Mouse (Mus musculus) embryo, embryonic 10.5 days (tissue): ENCODE data around the gene Tcp11l1.
A peak's percentile ranks its signal among the peaks of the same experiment; 100 is the strongest.

Experiments
- DNase-seq: peaks from one replicate; pipeline ENCODE4 v3.0.0-alpha.2; 2015; ENCODE audit warnings: low spot score

Gene Tcp11l1

GRCm38 (mm10) chr2:104712486-104712809, 479 bp upstream of the Tcp11l1 start:
- DNase-seq: peak; percentile 79

GRCm38 (mm10) chr2:104710670-104711370, 1.1 kb downstream of the Tcp11l1 start:
- peak; percentile 45 for DNase-seq

DNA sequence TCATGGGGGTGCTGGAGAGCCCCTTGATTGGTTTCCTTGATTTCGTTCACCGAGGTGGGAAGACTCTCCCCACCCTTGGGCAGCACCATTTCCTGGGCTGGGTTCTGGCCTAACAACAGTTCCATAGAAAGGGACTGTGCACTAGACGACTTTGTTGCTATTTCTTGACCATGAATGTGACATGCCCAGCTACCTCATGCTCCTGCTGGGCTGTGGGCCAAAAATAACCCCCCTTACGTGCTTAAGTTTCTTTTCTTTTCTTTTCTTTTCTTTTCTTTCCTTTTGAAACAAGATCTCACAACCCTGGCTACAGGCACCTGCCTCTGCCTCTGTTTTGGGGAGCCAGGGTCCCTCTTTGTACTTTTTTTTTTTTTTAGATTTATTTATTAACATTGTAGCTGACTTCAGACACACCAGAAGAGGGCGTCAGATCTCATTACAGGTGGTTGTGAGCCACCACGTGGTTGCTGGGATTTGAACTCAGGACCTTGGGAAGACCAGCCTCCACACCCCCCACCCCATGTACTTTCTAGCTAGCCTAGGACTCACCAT, 2.1 kb downstream of the Tcp11l1 start:
- DNase-seq: no peak

- DNase-seq: no peak
Measured at GRCm38 (mm10) chr2:104704355-104704754, 7.6 kb downstream of the Tcp11l1 start.

GRCm38 (mm10) chr2:104703158-104703557, 8.8 kb downstream of the Tcp11l1 start:
- DNase-seq: no peak

DNA sequence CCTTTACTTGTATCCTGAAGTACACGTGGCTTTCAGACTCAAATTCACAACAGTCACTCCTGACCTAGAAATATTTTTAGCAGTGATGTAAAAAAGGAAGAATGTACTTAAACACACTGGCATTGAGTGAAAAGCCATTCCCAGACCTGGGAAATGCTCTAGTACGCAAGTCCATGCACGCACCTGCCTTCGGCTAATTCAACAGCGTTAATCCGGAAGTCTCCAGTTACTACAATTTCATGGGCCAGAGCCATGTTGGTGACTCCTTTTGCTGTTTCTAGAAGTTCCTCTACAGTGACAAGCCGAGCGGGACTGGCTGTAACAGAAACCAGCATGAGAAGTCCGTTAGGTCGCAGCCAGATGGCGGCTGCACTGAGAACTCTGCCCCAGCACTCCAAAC, 12.3 kb downstream of the Tcp11l1 start:
- no peak for DNase-seq

DNA sequence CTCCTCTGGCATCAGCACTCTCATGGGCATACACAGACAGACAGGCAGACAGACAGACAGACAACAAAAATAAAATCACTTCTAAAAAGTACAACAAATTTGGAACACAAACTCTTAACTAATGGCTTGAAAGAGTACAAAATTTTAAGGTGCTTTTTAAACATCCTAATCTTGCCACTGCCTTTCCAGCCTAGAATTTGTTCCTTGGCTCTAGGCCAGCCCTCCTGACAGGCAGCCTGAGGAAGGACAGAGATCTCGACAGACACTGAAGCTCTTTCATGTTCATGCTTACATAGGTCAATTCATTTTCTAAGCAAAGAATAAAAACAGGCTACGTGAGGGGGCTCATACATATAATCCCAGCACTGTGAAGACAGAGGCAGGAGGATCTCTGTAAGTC, 19.4 kb downstream of the Tcp11l1 start:
- no peak for DNase-seq

DNA sequence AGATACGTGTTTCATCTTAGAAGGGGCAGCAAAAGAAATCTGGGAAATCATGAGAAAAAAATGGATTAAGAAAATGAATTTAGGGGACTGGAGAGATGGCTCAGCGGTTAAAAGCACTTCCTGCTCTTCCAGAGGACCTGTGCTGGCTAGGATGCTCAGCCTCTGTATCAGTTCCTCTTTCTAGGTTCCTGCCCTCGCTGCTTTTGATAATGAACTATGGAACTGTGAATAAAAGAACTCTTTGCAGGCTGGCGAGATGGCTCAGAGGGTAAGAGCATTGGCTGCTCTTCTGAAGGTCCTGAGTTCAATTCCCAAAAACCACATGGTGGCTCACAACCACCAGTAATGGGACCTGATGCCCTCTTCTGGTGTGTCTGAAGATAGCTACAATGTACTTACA, 21.2 kb downstream of the Tcp11l1 start:
- no peak for DNase-seq

DNA sequence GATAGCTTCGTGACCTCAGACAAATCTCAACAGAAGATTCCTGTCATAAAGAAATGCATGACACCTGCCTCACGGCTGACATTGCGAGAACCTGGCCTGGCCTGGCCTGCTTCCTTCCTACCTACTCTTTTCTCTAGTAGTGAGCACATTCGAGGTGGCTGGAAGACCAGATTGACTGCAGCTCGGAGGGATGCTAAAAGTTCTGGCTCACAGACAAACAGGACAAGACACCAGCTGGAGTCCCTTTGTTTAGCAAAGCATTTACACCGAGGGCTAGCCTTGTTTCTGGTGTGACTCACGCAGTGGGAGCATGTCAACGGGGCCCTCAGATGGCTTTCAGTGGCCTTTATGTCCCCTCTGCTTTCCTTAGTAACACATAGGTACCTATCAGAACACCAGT, 23.2 kb downstream of the Tcp11l1 start:
- DNase-seq: no peak

DNA sequence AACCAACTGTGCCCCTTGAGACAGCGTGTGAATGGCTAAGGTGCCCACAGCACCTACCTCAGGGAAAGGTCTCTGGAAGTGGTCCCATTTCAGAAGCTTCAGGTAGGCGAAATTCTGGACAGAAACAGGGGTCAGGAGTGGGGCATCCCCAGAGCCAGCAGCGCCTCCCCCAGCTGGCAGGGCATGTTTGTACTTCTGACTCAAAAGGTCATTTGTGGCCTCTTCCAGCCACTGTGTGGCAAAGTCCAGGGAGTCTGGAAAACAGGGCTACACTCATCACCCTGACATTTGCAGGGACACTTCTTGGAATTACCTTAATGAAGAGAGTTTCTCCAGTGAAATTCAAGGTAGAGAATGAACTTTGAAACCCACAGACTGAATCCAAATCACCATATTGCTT, 23.6 kb downstream of the Tcp11l1 start:
- no peak for DNase-seq

- DNase-seq: no peak
Measured at GRCm38 (mm10) chr2:104687261-104687660, 24.7 kb downstream of the Tcp11l1 start.

DNA sequence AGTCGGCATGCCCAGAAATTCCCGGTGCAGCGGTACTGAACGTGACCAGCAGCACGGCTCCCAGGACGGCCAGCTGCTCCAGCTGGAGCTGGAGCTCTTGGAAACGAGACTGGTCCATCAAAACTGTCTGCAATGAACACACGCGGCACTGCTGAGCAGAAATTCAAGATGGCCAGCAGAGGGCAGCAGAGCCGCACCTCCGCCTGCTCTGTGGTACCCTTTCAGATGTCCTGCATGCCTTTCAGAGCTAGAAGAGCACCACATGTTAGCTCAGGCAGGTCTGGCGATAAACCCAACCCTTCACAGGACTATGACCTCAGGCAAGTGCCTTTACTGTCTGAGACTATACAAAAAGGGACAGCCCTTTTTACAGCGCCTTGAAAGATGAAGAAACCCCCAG, 26.6 kb downstream of the Tcp11l1 start:
- peak; percentile 93 for DNase-seq

- DNase-seq: no peak
Measured at GRCm38 (mm10) chr2:104684771-104685170, 27.2 kb downstream of the Tcp11l1 start.

DNA sequence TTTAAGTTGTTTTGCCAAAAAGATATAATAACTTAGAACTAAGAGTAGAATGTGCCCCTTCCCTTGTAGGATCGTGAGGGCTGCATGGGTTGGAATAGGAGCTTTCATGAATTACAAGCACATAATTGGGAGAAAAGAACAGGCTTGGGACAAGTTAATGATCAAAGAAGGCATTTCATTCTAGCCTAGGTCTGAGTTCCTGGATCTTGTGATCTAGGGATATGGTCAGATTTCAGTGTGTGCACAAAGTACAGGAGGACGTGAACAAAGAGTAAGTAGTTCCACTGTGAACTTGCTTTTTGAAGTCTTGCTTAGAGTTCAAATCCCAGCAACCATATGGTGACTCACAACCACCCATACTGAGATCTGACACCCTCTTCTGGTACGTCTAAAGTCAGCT, 34.6 kb downstream of the Tcp11l1 start:
- DNase-seq: no peak

DNA sequence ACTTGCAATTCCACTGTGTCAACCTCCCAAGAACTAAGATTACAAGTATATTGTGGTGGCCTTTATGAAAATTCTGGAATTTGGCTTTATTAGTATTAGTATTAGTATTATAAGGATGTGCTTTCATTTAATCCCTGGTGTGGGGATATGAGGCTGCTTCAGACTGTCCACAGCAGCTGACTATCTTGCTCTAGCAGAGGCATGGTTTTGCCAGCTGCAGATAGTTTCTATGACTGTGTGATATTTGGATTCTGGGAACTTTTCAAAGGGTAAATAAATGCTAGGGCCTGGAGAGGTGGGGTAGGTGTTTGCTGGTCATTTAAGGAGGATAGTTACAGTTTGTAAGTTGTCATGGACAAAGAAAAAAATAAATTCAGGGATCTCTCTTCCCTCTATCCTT, 40.2 kb downstream of the Tcp11l1 start:
- DNase-seq: no peak

DNA sequence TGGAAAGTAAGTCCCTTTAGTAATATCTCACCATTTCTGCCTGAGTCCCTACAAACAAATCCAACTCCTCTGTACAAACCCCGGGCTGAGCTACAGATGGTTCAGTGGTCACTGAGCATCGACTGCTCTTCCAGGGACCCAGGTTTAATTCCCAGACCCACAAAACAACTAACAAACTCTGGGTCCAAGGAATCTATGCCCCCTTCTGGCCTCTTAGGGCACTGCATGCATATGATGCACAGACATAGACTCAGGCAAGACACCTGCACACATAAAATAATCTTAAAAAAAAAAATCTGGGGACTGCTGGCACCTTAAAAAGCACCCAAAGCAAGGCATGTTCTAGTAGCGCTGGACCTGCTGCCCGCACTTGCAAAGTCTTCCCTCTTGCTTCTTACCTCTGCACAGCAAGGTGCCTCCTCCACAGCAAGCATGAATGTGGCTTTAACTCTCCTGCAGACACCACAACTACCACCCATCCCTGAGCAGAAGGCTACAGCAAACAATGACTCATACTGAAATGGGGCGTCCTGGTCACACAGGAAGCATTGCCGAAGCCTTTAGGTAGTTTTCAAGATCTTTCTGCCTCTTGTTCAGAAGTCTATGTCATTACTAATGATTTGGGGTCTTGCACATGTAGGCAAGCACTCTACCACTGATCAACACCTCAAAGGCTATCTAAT, 42.7 kb downstream of the Tcp11l1 start:
- DNase-seq: no peak

DNA sequence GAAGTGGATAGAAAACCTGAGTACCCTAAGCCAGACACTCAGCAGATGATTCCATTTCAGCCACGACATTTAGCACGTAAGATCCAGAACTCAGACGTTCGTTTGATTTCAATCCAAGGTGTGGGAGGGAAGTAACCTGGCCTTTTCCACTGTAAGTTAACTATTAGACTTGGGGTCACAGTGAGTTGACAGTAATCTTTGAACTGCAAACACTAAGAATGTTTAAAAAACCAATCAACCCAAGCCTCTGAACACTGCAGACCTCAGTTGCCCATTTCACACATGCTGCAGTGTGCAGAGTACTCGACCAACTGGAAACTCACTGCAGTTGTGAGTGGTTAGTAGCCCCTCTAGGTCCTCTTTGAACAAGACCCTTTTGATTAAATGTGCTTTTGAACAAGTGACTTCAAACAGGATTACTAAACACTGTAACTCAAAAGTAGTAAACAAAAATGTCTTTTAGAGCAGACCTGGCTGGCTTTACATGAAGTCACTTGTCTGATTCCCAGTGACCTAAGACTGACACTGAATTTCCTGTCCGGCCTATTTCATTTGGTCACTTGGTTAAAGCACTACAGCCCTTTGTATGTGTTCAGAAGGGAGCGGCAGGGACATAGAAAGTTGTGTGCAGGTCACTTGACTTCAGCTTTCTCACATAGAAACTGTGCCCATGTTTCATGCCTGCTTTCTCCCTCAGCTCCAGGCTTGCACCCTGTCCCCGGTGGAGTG, 48.4 kb downstream of the Tcp11l1 start:
- DNase-seq: no peak

- no peak for DNase-seq
Measured at GRCm38 (mm10) chr2:104658659-104659058, 53.3 kb downstream of the Tcp11l1 start.

DNA sequence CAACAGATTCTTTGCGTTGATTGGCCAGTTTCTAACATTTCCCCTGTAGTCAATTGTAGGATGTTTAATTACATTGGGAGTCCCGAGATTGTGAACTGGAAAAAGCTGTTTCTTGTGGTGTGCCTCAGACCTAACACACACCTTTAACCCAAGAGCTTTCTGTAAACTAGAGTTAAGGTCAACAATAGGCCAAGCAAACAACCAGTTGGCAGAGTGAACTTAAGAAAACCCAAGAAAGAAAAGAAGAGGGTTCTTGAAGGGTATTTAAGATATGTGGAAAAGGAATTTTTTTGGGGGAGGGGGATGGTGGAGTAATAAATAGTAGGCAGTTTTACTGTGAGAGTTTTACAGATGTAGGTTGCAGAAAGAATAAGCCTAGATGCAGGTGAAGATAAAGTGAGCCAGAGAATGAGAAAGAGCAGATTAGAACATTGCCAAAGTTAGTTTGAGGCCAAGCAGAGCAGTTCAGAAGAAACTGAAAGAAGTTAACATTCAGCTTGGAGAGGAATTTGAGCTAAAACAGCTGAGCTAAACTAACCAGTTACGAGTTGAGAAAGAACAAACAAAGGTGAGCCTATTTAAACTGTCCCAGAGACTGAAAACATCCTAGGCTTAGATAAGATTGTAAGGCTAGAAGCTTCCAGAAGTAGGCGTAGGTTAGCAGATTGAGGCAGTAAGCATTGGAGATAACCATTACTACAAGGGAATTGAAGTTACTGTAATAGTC, 95.8 kb downstream of the Tcp11l1 start:
- no peak for DNase-seq

DNA sequence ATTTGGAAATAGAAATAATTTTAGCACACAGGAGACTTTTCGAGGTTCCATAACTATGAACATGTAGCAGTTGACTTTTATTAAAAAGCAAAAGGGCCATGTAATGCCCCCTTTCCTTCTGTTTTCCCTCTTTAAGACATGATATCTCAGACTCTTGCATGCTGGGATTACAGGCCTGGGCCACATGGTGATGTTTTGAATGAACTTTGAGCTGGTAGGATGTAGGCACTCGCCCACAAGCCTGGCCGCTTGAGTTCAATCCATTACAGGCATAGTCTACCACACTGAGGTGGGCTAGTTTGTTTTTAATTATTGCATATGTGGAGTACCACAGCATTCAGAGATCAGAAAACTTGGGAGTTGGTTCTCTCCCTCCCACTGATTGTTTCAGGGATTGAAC, 97.2 kb downstream of the Tcp11l1 start:
- no peak for DNase-seq
